Mouse (Mus musculus) neural tube, embryonic 12.5 days (tissue): ENCODE measurements around the gene Fbxw2. TPM values are rescaled to one million over a fixed set of nuclear protein-coding genes. Genes with fewer than 3 reads are reported as not detected.
"Not testable (repeated sequence)": the region's sequence is repeated elsewhere in the genome, so short reads cannot be mapped to it uniquely, and the experiment has no call there.

Experiments
- ATAC-seq: fragments of 200-750 bp; cut with Nextera tagmentation; 2 replicates; pipeline ENCODE4 v1.8.0; 2017; ENCODE audit warnings: low read depth, mild to moderate bottlenecking, moderate TSS enrichment, moderate library complexity; ENCODE audit not compliant: low FRiP score
- H3K27ac ChIP-seq: fragments of 300-500 bp; sonication (generic); 2 replicates; pipeline ENCODE4 v1.5.1; 2016
- H3K27me3 ChIP-seq: fragments of 300-500 bp; sonication (generic); replicated peaks from 2 replicates; pipeline ENCODE4 v1.6.1; 2016; ENCODE audit warnings: mild to moderate bottlenecking
- H3K36me3 ChIP-seq: fragments of 300-500 bp; sonication (generic); 2 replicates; pipeline ENCODE4 v1.6.1; 2016; ENCODE audit warnings: mild to moderate bottlenecking
- H3K4me1 ChIP-seq: fragments of 300-500 bp; sonication (generic); 2 replicates; pipeline ENCODE4 v1.6.1; 2016
- H3K4me2 ChIP-seq: fragments of 300-500 bp; sonication (generic); replicated peaks from 2 replicates; pipeline ENCODE4 v1.6.1; 2016; ENCODE audit warnings: mild to moderate bottlenecking
- H3K4me3 ChIP-seq: fragments of 300-500 bp; sonication (generic); 2 replicates; pipeline ENCODE4 v1.5.1; 2016
- H3K9ac ChIP-seq: fragments of 300-500 bp; sonication (generic); 2 replicates; pipeline ENCODE4 v1.6.1; 2016; ENCODE audit warnings: mild to moderate bottlenecking
- H3K9me3 ChIP-seq: fragments of 300-500 bp; sonication (generic); 2 replicates; pipeline ENCODE4 v1.6.1; 2016; ENCODE audit warnings: mild to moderate bottlenecking
- WGBS: fragments of 180-500 bp; shearing (Covaris S2); methylation state at CpG from one replicate; pipeline ENCODE4 v1.1.7; 2016; 5-methylcytosine and 5-hydroxymethylcytosine counted together
- polyA plus RNA-seq: library from polyadenylated mRNA; unstranded; fragments of >200 nt; fragmentation: Nextera tagmentation; extraction: Ambion mirVana; gene quantifications from 2 replicates; pipeline ENCODE4 v1.2.1, GENCODE M21; 2016

The Fbxw2 gene
- polyA plus RNA-seq, 1 experiment from 2014 or later = 72.1 TPM

- Histone ChIP-seq H3K27me3 (no peaks in the 10 kb centered on the region), H3K27ac (no peak overlapping the region), H3K4me1 (no peaks in the 10 kb centered on the region), H3K9ac (no peak overlapping the region), H3K9me3 (no peaks in the 10 kb centered on the region), H3K36me3 (no peaks in the 10 kb centered on the region), H3K4me2 (no peak overlapping the region), H3K4me3 (no peak overlapping the region)
- no peak for ATAC-seq
- 83% methylated on average over 3 of the region's 3 CpGs for WGBS
Observed at GRCm38 (mm10) chr2:34835669-34836068, 9.6 kb upstream of the Fbxw2 start.

DNA sequence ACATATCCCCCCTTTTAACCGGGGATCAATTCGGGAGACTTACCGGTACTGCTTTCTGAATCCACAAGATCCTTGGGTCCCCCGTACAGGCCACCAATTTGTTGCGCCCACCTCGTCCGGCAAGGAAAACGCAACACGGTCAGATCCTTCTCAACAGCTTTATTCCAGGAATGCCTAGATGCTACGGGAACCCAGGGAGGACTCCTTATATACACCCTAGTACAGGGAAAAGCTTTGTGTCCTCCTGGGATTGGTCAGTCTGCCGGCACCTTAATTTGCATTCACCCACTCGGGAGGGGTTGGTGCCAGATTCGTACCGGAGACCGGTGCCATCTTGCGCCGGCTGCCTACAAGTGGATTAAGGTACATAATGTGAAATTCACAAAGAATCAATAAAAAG, 7.5 kb upstream of the Fbxw2 start:
- ATAC-seq = no peak
- no peak overlapping the region for H3K4me2 ChIP-seq
- no peak overlapping the region for H3K9ac ChIP-seq
- H3K27ac ChIP-seq = no peak overlapping the region
- no peaks in the 10 kb centered on the region for H3K36me3 ChIP-seq
- no peaks in the 10 kb centered on the region for H3K27me3 ChIP-seq
- 0 out of 2 replicates have a peak, but pooled peaks cover 5% of the 10 kb centered on the region for H3K9me3 ChIP-seq
- no peaks in the 10 kb centered on the region for H3K4me1 ChIP-seq
- H3K4me3 ChIP-seq = no peak overlapping the region
- WGBS = 88% methylated on average over 17 of the region's 17 CpGs

DNA sequence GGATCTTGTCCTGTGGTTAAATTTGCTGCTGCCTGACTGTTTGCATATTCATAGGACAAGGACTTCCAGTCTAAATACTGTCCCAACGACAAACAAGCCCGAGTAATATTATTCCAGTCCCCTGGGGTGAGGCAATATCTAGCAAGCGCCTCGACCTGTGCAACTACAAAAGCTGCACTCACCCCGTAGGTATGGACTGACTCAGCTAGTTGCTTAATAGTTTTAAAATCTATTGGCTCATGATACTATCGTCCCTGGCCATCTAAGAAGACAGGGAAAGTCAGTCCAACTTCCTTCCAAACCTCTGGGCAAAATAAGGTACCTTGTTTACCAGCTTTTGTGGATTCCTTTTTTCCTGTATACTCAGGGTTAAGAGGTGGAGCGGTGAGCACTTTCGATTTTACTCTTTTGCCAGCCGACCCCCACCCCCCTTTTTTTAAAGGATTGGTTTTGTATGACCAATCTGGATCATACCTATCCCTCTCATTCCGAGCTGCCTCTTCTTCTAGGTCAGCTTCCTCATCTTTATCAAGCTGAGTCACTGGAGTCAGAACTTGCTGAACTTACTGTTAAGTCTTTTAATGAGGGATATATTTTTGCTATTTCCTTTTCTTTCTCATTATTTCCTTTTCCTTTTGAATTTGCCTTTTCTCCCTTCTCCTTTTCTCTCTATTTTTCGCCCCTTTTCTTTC, 6.8 kb upstream of the Fbxw2 start, which contains the start of gene Gm34653:
TSS of gene Gm34653 (plus strand) at position 242 of the 692 bp plus-strand sequence.
- H3K9ac ChIP-seq, H3K9me3 ChIP-seq, H3K4me2 ChIP-seq, ATAC-seq, H3K27ac ChIP-seq, H3K27me3 ChIP-seq, H3K4me1 ChIP-seq, H3K36me3 ChIP-seq, H3K4me3 ChIP-seq: not testable (repeated sequence)
- 75% methylated on average over 11 of the region's 11 CpGs for WGBS

GRCm38 (mm10) chr2:34830066-34830465, 4.0 kb upstream of the Fbxw2 start:
- H3K27ac ChIP-seq, H3K27me3 ChIP-seq, H3K9me3 ChIP-seq, H3K9ac ChIP-seq, H3K4me2 ChIP-seq, H3K4me3 ChIP-seq, ATAC-seq, H3K4me1 ChIP-seq, H3K36me3 ChIP-seq: not testable (repeated sequence)
- WGBS = 95% methylated on average over 17 of the region's 17 CpGs

GRCm38 (mm10) chr2:34828026-34828425, 1.9 kb upstream of the Fbxw2 start:
- Histone ChIP-seq H3K9ac (no peak overlapping the region), H3K4me2 (no peak overlapping the region), H3K27me3 (no peaks in the 10 kb centered on the region), H3K9me3 (0 out of 2 replicates have a peak, but pooled peaks cover 5% of the 10 kb centered on the region), H3K36me3 (no peaks in the 10 kb centered on the region), H3K4me1 (peaks cover 19% of the 10 kb centered on the region), H3K4me3 (no peak overlapping the region), H3K27ac (no peak overlapping the region)
- 95% methylated on average over 1 of the region's 1 CpGs for WGBS
- no peak for ATAC-seq

DNA sequence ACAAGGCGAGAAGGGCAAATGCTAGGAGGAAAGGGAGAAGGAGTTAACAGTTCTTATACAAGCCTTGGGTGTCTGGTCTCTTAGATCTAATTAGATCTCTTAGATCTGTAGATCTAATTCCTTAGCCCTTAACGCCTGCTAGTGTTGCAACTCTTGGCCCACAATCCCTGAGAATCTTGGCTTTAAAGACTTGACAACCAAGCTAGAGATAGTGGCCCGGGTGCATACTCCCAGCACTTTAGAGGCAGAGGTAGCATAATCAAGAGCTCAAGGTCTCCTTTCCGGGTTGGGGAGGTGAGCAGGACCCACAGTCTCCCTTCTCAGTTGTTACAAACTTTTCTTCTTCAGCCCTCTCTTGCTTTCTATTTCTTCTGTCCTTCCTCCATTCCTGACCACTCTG, 1.5 kb upstream of the Fbxw2 start:
- no peak for ATAC-seq
- no peaks in the 10 kb centered on the region for H3K27me3 ChIP-seq
- H3K9ac ChIP-seq = no peak overlapping the region
- no peak overlapping the region for H3K4me2 ChIP-seq
- H3K4me3 ChIP-seq = no peak overlapping the region
- WGBS = 91% methylated on average over 4 of the region's 4 CpGs
- H3K9me3 ChIP-seq = 0 out of 2 replicates have a peak, but pooled peaks cover 5% of the 10 kb centered on the region
- H3K36me3 ChIP-seq = peaks cover 2% of the 10 kb centered on the region; the same call in 1 of the 2 replicates
- peaks cover 19% of the 10 kb centered on the region for H3K4me1 ChIP-seq
- H3K27ac ChIP-seq = no peak overlapping the region

- no peak for ATAC-seq
- Histone ChIP-seq H3K4me2 (peak overlapping the region; percentile 80), H3K27me3 (no peaks in the 10 kb centered on the region), H3K36me3 (peaks cover 9% of the 10 kb centered on the region), H3K27ac (peak overlapping the region; percentile 4; the same call in 1 of the 2 replicates), H3K4me1 (peaks cover 19% of the 10 kb centered on the region), H3K9ac (peak overlapping the region; percentile 96), H3K9me3 (0 out of 2 replicates have a peak, but pooled peaks cover 5% of the 10 kb centered on the region), H3K4me3 (peak overlapping the region; percentile 97)
- WGBS = 36% methylated on average over 20 of the region's 21 CpGs
Observed at GRCm38 (mm10) chr2:34826460-34827231, 535 bp upstream of the Fbxw2 start.

- H3K9ac ChIP-seq = no peak overlapping the region
- H3K4me3 ChIP-seq = no peak overlapping the region
- no peak for ATAC-seq
- peaks cover 43% of the 10 kb centered on the region for H3K36me3 ChIP-seq
- no peaks in the 10 kb centered on the region for H3K27me3 ChIP-seq
- H3K4me1 ChIP-seq = no peaks in the 10 kb centered on the region
- H3K4me2 ChIP-seq = no peak overlapping the region
- 93% methylated on average over 2 of the region's 2 CpGs for WGBS
- no peak overlapping the region for H3K27ac ChIP-seq
- H3K9me3 ChIP-seq = no peaks in the 10 kb centered on the region
Observed at GRCm38 (mm10) chr2:34818492-34818891, 7.6 kb downstream of the Fbxw2 start.

GRCm38 (mm10) chr2:34815893-34816292, 10.2 kb downstream of the Fbxw2 start:
- H3K4me2 ChIP-seq, H3K27me3 ChIP-seq, H3K9ac ChIP-seq, H3K4me3 ChIP-seq, H3K9me3 ChIP-seq, H3K27ac ChIP-seq, ATAC-seq, H3K4me1 ChIP-seq: not testable (repeated sequence)
- 99% methylated on average over 2 of the region's 2 CpGs for WGBS
- H3K36me3 ChIP-seq = peaks cover 47% of the 10 kb centered on the region

DNA sequence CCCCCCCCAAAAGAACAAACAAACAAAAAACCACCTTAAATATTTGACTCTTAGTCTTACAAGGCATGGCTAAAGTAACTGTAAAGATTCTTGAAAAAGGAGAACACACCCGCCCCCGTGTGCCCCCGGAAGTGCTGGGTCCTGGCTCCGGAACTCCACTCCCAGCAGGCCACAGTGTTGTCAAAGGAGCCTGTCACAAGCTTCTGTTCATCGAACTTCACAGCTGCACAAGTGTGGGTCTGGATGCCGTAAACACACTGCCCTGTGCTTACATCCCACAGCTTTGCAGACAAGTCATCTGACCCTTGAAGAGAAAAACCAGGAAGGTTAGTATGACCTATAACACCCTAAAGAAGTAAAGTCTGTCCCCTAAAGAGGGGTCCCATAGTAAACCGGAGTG, 13.4 kb downstream of the Fbxw2 start:
- ATAC-seq = no peak
- Histone ChIP-seq H3K36me3 (peaks cover 51% of the 10 kb centered on the region), H3K4me1 (no peaks in the 10 kb centered on the region)

GRCm38 (mm10) chr2:34810775-34811174, 15.3 kb downstream of the Fbxw2 start:
- Histone ChIP-seq H3K27ac (no peak overlapping the region), H3K4me3 (no peak overlapping the region), H3K27me3 (no peaks in the 10 kb centered on the region), H3K9ac (no peak overlapping the region), H3K4me2 (no peak overlapping the region), H3K9me3 (no peaks in the 10 kb centered on the region), H3K36me3 (peaks cover 56% of the 10 kb centered on the region), H3K4me1 (no peaks in the 10 kb centered on the region)
- no peak for ATAC-seq
- 95% methylated on average over 3 of the region's 3 CpGs for WGBS

More for the DNA sequence above, 13.4 kb downstream of the Fbxw2 start:
- Histone ChIP-seq H3K27me3 (no peaks in the 10 kb centered on the region), H3K27ac (no peak overlapping the region), H3K9ac (no peak overlapping the region), H3K4me2 (no peak overlapping the region), H3K9me3 (no peaks in the 10 kb centered on the region), H3K4me3 (no peak overlapping the region)
- WGBS = 86% methylated on average over 7 of the region's 7 CpGs

DNA sequence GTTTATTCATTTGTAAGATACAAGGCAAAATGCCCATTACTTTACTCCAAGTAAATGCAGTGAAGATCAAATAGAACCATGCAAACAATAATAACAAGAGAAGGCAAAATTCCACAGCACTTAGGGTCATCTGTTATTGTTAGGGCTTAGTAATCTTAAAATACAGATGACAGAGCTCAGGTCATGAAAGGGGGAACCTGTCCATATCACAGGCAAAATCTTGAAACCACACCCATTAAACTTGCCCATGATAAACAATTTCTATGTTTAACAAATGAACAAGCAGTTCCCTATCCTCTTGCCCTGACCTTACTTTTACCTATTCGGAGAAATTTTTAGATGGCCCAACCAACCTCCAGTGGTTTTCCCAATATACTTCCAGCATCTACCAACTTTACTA, 16.5 kb downstream of the Fbxw2 start:
- H3K4me1 ChIP-seq = no peaks in the 10 kb centered on the region
- ATAC-seq = no peak
- H3K36me3 ChIP-seq = peaks cover 47% of the 10 kb centered on the region
- H3K27ac ChIP-seq = no peak overlapping the region
- H3K4me2 ChIP-seq = no peak overlapping the region
- H3K9me3 ChIP-seq = no peaks in the 10 kb centered on the region
- no peak overlapping the region for H3K4me3 ChIP-seq
- H3K27me3 ChIP-seq = no peaks in the 10 kb centered on the region
- 100% methylated on average over 1 of the region's 1 CpGs for WGBS
- no peak overlapping the region for H3K9ac ChIP-seq
